Mouse (Mus musculus) thymus, postnatal 36 days (tissue): ENCODE data around the gene Tpst1.

Experiments used
- DNase-seq, 2 experiments: peaks; one replicate each; pipeline ENCODE4 v3.0.0; 2022; ENCODE audit warnings: mixed read lengths in 2 of 2

Tpst1 gene

DNA sequence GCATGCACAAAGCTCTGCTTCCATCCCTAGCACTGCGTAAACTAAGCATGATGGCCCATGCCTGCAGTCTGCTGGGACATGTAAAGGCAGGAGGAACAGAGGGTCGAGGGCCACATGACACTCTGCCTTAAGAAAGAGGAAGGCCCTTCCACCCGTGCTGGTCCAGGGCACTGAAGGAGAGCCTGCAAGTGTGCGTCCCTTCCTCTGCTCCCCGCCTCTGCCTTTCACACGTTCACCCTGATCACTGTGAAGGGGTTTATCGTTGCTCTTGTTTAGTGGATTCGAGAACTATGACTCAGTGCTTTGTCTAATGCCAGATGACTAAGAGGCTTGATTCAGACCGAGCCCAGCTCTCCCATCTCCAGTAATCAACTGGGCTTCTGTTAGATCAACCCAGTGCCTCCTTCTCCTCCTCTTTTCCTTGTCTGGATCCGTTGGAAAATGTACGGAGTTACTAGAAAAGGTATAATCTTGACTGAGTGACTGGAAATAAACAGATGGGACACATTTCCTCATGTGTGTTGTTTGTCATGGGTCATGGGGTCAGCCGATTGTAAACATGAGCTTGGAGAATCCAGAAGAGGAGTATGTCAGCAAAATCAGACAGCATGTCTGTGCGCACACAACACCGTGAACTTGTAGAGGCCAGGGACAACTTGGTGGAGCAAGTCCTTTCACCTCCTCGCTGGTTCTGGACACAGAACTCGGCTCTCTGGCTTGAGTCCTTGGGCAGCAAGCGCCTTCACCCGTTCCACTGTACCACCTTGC lies 16.7 kb downstream of the Tpst1 start:
- DNase-seq: no peak

DNA sequence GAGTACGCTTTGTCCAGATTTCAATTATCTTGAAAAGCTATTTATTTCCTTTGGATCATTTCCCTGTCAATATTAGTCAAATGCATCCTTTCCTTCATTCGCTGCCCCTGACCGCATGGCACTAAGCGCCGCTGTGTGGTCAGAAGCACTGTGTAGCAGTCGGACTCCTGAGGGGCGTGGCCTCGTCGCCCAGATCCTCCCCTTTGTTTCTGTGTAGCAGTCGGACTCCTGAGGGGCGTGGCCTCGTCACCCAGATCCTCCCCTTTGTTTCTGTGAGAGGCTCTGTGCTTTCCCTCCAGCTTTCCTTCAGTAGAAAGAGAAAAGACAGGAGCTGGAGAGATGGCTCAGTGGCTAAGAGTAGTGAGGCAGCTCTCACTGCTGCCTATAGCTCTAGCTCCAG lies 23.6 kb downstream of the Tpst1 start:
- no peak for DNase-seq

DNA sequence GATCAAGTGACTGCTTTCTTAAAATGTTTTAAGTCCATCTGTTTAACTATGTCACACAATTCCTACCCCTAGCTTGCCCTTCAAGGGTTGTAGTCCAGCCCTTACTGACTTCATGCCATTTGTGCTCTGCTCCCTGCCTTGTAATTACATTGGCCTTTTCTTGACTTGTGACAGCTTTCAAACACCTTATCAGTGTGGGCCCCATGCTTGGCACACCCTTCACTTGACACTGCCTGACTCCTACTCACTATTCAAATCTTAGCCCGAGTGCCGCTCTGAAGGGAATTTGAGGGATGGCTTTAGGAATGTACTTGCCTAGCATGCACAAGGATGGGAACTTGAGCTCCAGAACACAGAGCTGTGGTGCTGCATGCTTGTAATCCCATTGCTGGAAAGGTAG lies 24.7 kb downstream of the Tpst1 start:
- DNase-seq: no peak

DNA sequence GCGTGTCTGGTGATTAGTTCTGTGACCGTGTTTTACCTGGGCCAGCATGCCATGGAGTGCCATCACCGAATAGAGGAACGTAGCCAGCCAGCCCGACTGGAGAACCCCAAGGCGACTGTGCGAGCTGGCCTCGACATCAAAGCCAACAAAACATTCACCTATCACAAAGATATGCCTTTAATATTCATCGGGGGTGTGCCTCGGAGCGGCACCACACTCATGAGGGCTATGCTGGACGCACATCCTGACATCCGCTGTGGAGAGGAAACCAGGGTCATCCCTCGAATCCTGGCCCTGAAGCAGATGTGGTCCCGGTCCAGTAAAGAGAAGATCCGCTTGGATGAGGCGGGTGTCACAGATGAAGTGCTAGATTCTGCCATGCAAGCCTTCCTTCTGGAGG lies 28.6 kb downstream of the Tpst1 start:
- DNase-seq: no peak

- no peak for DNase-seq
These were observed 36.2 kb downstream of the Tpst1 start for GRCm38 (mm10) chr5:130109348-130109747.

- DNase-seq: no peak
These were observed 37.7 kb downstream of the Tpst1 start for GRCm38 (mm10) chr5:130110632-130111464.

- no peak for DNase-seq
These were observed 39.5 kb downstream of the Tpst1 start for GRCm38 (mm10) chr5:130112653-130113052.

DNA sequence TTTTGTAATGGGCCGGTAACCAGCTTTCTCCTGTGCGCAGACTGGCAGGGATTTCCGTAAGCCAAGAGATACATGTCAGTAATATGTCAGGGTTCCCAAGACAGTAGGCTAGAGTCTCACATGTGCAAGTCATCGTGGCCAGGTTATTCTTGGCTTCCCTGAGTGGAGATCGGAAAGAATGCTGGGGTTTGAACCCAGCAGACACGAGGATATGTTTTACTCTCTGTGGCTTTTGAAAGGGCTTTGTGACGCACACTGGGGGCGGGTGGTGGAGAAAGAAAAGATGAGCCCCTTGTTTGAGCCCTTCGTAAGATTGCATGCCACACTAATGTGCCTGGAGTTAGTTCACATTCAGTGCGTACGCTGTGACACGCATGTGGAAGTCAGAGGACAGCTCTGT lies 43.0 kb downstream of the Tpst1 start:
- DNase-seq: no peak

DNA sequence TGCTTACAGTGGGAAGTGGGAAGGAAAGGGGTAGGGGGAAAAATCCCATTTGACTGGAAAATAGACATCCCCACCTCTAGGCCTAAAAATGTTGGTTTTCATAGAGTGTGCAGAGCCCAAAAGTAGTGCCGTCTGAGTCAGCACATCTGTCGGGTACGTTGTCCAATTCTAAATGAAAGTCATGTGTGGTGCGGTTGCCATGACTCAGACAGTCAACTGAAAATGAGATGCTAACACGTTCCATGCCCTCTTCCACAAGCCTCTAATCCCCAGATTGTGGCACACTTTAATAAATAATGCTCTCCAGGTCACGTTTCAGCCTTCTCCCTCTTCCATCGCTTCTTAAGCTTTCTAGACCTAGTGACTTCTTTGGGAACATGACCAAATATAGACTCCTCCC lies 43.7 kb downstream of the Tpst1 start:
- DNase-seq: no peak

- DNase-seq: no peak
These were observed 44.8 kb downstream of the Tpst1 start for GRCm38 (mm10) chr5:130117932-130118331.

GRCm38 (mm10) chr5:130119236-130119635 lies 46.1 kb downstream of the Tpst1 start:
- no peak for DNase-seq

DNA sequence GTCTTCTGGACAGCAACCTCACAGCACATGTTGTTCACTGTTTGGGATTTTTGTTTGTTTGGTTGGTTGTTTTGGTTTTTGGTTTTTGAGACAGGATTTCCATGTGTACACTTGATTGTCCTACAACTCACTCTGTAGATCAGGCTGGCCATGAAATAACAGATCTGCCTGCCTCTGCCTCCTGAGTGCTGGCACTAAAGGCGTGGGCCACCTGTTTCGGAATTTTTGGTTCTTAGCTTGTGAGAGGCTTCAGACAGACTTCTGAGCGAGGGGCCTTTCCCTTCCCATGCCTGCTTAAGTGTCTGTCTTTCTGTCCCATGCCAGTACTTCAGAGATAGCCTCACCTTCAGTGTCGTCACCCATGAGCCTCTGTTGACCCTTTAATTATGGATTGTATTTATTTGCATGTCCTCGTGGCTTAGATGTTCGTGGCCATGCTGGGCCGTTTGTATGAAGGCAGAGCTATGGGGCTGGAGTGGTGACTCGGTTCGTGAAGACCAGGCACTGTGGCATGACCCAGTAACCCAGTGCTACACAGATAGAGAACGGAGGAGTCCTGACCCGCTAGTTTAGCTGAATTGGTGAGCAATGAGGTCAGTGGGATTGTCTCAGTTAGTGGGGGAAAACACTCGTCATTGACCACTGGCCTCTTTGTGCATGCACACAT lies 47.1 kb downstream of the Tpst1 start:
- DNase-seq: no peak

DNA sequence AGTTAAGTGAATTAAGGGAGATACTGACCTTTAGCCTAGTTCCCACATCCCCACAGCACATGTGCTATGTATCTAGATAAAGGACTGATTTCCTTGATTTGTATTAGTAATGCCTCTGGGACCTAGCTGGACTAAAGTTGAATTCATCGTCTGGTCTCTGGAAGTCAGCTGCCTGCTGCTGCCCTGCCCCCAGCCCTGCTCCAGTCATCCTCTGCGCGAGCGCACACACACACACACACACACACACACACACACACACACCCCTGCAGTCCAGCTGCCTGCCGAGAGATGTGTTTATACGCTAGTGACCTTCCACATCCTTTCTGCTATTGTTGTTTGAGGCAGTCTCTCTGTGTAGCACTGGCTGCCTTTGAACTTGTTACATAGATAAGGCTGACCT lies 47.8 kb downstream of the Tpst1 start:
- no peak for DNase-seq

GRCm38 (mm10) chr5:130122355-130122754 lies 49.2 kb downstream of the Tpst1 start:
- no peak for DNase-seq

DNA sequence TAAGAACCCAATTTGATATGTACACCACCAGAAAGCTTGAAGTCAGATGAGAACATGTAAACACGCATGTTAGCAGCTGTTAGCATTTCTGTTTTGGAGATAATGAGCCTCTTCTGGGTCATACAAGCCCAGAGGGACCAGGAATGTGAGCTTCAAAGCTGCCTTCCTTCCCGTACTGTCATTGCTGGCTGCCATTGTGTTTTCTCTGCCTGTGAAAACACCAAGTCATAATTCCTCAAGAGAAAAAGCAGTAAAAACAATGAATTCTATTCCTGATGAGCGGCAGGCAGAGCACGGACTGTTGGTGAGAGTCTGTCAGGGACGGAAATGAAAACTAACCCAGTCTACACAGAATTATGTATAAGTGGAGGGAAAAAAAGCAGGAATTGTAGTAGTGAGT lies 51.1 kb downstream of the Tpst1 start:
- DNase-seq: no peak

DNA sequence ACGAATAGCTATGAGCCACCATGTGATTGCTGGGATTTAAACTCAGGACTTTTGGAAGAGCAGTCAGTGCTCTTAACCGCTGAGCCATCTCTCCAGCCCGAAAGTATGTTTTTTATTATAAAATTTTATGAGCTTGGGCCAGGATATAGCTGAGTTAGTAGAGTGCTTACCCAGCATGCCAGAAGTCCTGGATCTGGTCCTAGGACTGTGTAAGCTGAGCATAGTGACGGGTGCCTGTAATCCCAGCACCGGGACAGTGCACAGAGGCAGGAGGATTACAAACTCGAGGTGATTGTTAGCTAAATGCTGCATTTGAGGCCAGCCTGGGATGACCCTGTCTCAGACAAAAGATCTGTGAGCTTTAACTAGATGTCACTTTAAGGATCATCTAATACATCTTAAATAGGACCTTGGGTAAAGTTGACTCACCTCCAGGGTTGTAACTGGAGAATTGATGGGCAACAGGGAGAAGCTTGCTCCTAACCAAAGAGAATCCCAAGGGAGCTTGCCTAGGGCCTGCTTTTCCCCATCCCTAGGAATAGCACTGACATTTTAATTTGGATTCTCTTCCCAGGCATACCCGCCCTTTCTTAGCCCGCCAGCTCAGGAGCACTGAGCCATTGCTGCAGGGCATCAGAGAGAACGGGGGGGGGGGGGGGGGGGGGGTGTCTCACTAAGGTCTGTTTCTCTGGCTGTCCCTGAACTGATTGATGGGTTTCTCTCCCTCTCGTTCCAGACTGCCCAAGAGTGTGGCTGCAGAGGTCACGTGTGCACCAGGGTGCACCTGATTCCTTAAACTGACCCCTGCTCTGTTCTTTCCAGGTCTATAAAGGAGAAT lies 55.8 kb downstream of the Tpst1 start:
- no peak for DNase-seq

- DNase-seq: no peak
These were observed 56.3 kb downstream of the Tpst1 start for GRCm38 (mm10) chr5:130129524-130129793.

DNA sequence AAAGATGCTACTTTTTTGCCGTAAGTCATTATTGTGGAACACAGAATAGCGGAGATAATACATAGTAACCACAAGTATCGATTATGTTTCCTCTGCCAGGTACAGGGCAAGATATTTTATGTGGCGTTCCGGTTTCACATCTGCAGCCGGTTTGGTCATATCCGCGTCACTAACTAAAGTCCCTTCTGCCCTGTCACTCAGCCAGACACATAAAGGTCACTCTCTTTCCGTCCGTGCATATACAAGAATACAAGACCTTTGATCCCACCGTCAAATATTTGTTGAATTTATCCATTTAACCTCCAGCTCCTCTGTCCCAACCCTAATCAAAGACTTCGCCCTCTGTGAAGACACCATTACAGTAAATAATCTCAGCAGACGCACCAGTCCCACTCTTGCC lies 63.5 kb downstream of the Tpst1 start:
- no peak for DNase-seq

GRCm38 (mm10) chr5:130139393-130139792 lies 66.3 kb downstream of the Tpst1 start:
- peak; percentile 45 to 66 for DNase-seq

- no peak for DNase-seq
These were observed 68.0 kb downstream of the Tpst1 start for GRCm38 (mm10) chr5:130141138-130141537.

GRCm38 (mm10) chr5:130142041-130142440 lies 68.9 kb downstream of the Tpst1 start:
- DNase-seq: no peak

GRCm38 (mm10) chr5:130143101-130143500 lies 70.0 kb downstream of the Tpst1 start:
- DNase-seq: no peak

GRCm38 (mm10) chr5:130143977-130144333 lies 70.8 kb downstream of the Tpst1 start:
- DNase-seq: peak in 1 of 2 experiments; percentile 56
